Mouse (Mus musculus) MEL (cell line): ENCODE measurements around the gene Tax1bp3. TPM values are rescaled to one million over a fixed set of nuclear protein-coding genes. Genes with fewer than 3 reads are reported as not detected.

Source experiments
- DNase-seq: peaks from one replicate; pipeline ENCODE4 v3.0.0; 2011; ENCODE audit warnings: low read depth, low spot score
- H3K27ac ChIP-seq: 2 replicates; pipeline ENCODE4 v1.5.1; 2012; ENCODE audit warnings: low read depth, mild to moderate bottlenecking, control low read depth, low read length, moderate library complexity; ENCODE audit not compliant: control insufficient read depth
- H3K27me3 ChIP-seq, 2 experiments: fragments of 150-350 bp in 1 of 2; sonication (generic) in 1 of 2; 2 replicates each; pipeline ENCODE4 v1.6.1; 2012; ENCODE audit warnings: low read length in 2 of 2, mild to moderate bottlenecking in 2 of 2, improper control_type of control experiment in 1 of 2, moderate library complexity in 1 of 2; ENCODE audit not compliant: insufficient read depth in 2 of 2, control insufficient read depth in 1 of 2
- H3K36me3 ChIP-seq, 2 experiments: 2 replicates each; pipeline ENCODE4 v1.6.1; 2012 to 2014; ENCODE audit warnings: low read length in 2 of 2, improper control_type of control experiment in 1 of 2, inconsistent platforms in 1 of 2, mild to moderate bottlenecking in 1 of 2; ENCODE audit not compliant: insufficient read depth in 2 of 2, control insufficient read depth in 1 of 2
- H3K4me1 ChIP-seq, 2 experiments: fragments of 150-350 bp in 1 of 2; sonication (generic) in 1 of 2; 2 replicates each; pipeline ENCODE4 v1.6.1; 2012; ENCODE audit warnings: low read length in 2 of 2, improper control_type of control experiment in 1 of 2, mild to moderate bottlenecking in 1 of 2; ENCODE audit not compliant: insufficient read depth in 2 of 2, control insufficient read depth in 1 of 2
- H3K4me3 ChIP-seq, 2 experiments: fragments of 150-350 bp in 1 of 2; sonication (generic) in 1 of 2; 2 replicates each; pipeline ENCODE4 v1.5.1; 2012; ENCODE audit warnings: low read depth in 2 of 2, low read length in 2 of 2, mild to moderate bottlenecking in 2 of 2, moderate library complexity in 2 of 2, control low read depth in 1 of 2, improper control_type of control experiment in 1 of 2; ENCODE audit not compliant: control insufficient read depth in 1 of 2, insufficient read depth in 1 of 2
- H3K79me2 ChIP-seq: 2 replicates; pipeline ENCODE4 v1.6.1; 2012; ENCODE audit warnings: mild to moderate bottlenecking, low read length, moderate library complexity; ENCODE audit not compliant: control insufficient read depth, poor library complexity, insufficient read depth
- H3K9ac ChIP-seq: 2 replicates; pipeline ENCODE4 v1.6.1; 2012; ENCODE audit warnings: low read depth, mild to moderate bottlenecking, control low read depth, low read length, moderate library complexity; ENCODE audit not compliant: control insufficient read depth, poor library complexity, severe bottlenecking
- H3K9me3 ChIP-seq: fragments of 150-350 bp; sonication (generic); replicated peaks from 2 replicates; pipeline ENCODE4 v1.6.1; 2012; ENCODE audit warnings: mild to moderate bottlenecking, low read length, improper control_type of control experiment, moderate library complexity; ENCODE audit not compliant: insufficient read depth
- BHLHE40 ChIP-seq: IDR thresholded peaks from 2 replicates; pipeline ENCODE4 v1.6.1; 2012; ENCODE audit warnings: low read depth, mild to moderate bottlenecking, inconsistent platforms, low read length, improper control_type of control experiment, borderline replicate concordance
- CHD1 ChIP-seq: IDR thresholded peaks from 2 replicates; pipeline ENCODE4 v1.6.1; 2012; ENCODE audit warnings: low read depth, mild to moderate bottlenecking, inconsistent platforms, low read length, improper control_type of control experiment
- CHD2 ChIP-seq: IDR thresholded peaks from 2 replicates; pipeline ENCODE4 v1.6.1; 2011; ENCODE audit warnings: low read length, improper control_type of control experiment
- E2F4 ChIP-seq: IDR thresholded peaks from 2 replicates; pipeline ENCODE4 v1.6.1; 2011; ENCODE audit warnings: low read depth, low read length, improper control_type of control experiment, borderline replicate concordance
- EP300 ChIP-seq, 2 experiments: IDR thresholded peaks; 2 replicates each; pipeline ENCODE4 v1.6.1; 2011; ENCODE audit warnings: improper control_type of control experiment in 2 of 2, low read length in 2 of 2, low read depth in 1 of 2, mild to moderate bottlenecking in 1 of 2
- GABPA ChIP-seq: IDR thresholded peaks from 2 replicates; pipeline ENCODE4 v1.6.1; 2012; ENCODE audit warnings: low read depth, mild to moderate bottlenecking, inconsistent platforms, low read length, improper control_type of control experiment, moderate library complexity
- GATA1 ChIP-seq: IDR thresholded peaks from 2 replicates; pipeline ENCODE4 v1.6.1; 2011; ENCODE audit warnings: low read depth, low read length, improper control_type of control experiment
- JUND ChIP-seq: IDR thresholded peaks from 2 replicates; pipeline ENCODE4 v1.6.1; 2011; ENCODE audit warnings: low read depth, mild to moderate bottlenecking, improper control_type of control experiment, low read length
- MAX ChIP-seq: IDR thresholded peaks from 2 replicates; pipeline ENCODE4 v1.6.1; 2011; ENCODE audit warnings: low read length, improper control_type of control experiment
- MAZ ChIP-seq: IDR thresholded peaks from 2 replicates; pipeline ENCODE4 v1.6.1; 2012; ENCODE audit warnings: low read depth, mild to moderate bottlenecking, inconsistent platforms, low read length, improper control_type of control experiment
- MYB ChIP-seq: IDR thresholded peaks from 2 replicates; pipeline ENCODE4 v1.6.1; 2011; ENCODE audit warnings: mild to moderate bottlenecking, low read depth, low read length, improper control_type of control experiment
- MYC ChIP-seq: IDR thresholded peaks from 2 replicates; pipeline ENCODE4 v1.6.1; 2011; ENCODE audit warnings: low read depth, mild to moderate bottlenecking, low read length, improper control_type of control experiment, moderate library complexity
- NELFE ChIP-seq: IDR thresholded peaks from 2 replicates; pipeline ENCODE4 v1.6.1; 2011; ENCODE audit warnings: low read depth, low read length, improper control_type of control experiment
- NRF1 ChIP-seq: IDR thresholded peaks from 2 replicates; pipeline ENCODE4 v1.6.1; 2014; ENCODE audit warnings: low read depth, mild to moderate bottlenecking, inconsistent platforms, low read length, improper control_type of control experiment, moderate library complexity; ENCODE audit not compliant: poor library complexity, insufficient read depth, severe bottlenecking
- POLR2A ChIP-seq, 2 experiments: IDR thresholded peaks; 2 replicates each; pipeline ENCODE4 v1.6.1; 2011 to 2012; ENCODE audit warnings: low read length in 2 of 2, mild to moderate bottlenecking in 2 of 2, control low read depth in 1 of 2, improper control_type of control experiment in 1 of 2, low read depth in 1 of 2, moderate library complexity in 1 of 2; ENCODE audit not compliant: control insufficient read depth in 1 of 2, insufficient read depth in 1 of 2, poor library complexity in 1 of 2
- POLR2AphosphoS2 ChIP-seq: IDR thresholded peaks from 2 replicates; pipeline ENCODE4 v1.6.1; 2011; ENCODE audit warnings: low read length, improper control_type of control experiment
- POLR2AphosphoS5 ChIP-seq: IDR thresholded peaks from 2 replicates; pipeline ENCODE4 v1.6.1; 2012; ENCODE audit warnings: low read depth, borderline replicate concordance, mild to moderate bottlenecking, inconsistent platforms, low read length, moderate library complexity, mixed read lengths
- RCOR1 ChIP-seq: IDR thresholded peaks from 2 replicates; pipeline ENCODE4 v1.6.1; 2012; ENCODE audit warnings: low read depth, mild to moderate bottlenecking, inconsistent platforms, low read length, improper control_type of control experiment
- SIN3A ChIP-seq: IDR thresholded peaks from 2 replicates; pipeline ENCODE4 v1.6.1; 2012; ENCODE audit warnings: low read length, improper control_type of control experiment, inconsistent platforms
- SMC3 ChIP-seq: IDR thresholded peaks from 2 replicates; pipeline ENCODE4 v1.6.1; 2011; ENCODE audit warnings: low read depth, low read length, improper control_type of control experiment
- TCF12 ChIP-seq: IDR thresholded peaks from 2 replicates; pipeline ENCODE4 v1.6.1; 2014; ENCODE audit warnings: low read depth, mild to moderate bottlenecking, inconsistent platforms, low read length, improper control_type of control experiment, moderate library complexity
- UBTF ChIP-seq: IDR thresholded peaks from 2 replicates; pipeline ENCODE4 v1.6.1; 2012; ENCODE audit warnings: low read depth, mild to moderate bottlenecking, inconsistent platforms, low read length, improper control_type of control experiment, moderate library complexity, borderline replicate concordance; ENCODE audit not compliant: insufficient read depth
- USF2 ChIP-seq, 2 experiments: IDR thresholded peaks; 2 replicates each; pipeline ENCODE4 v1.6.1; 2011 to 2012; ENCODE audit warnings: improper control_type of control experiment in 2 of 2, low read length in 2 of 2, borderline replicate concordance in 1 of 2, inconsistent platforms in 1 of 2, low read depth in 1 of 2, mild to moderate bottlenecking in 1 of 2; ENCODE audit not compliant: insufficient read depth in 1 of 2
- ZC3H11A ChIP-seq: IDR thresholded peaks from 2 replicates; pipeline ENCODE4 v1.6.1; 2012; ENCODE audit warnings: low read depth, mild to moderate bottlenecking, inconsistent platforms, low read length, improper control_type of control experiment
- ZNF384 ChIP-seq: IDR thresholded peaks from 2 replicates; pipeline ENCODE4 v1.6.1; 2012; ENCODE audit warnings: low read depth, mild to moderate bottlenecking, inconsistent platforms, low read length, improper control_type of control experiment
- polyA plus RNA-seq, 2 experiments: library from polyadenylated mRNA; stranded (reverse) in 1 of 2; unstranded in 1 of 2; fragments of >175 nt in 1 of 2; fragments of >200 nt in 1 of 2; gene quantifications; 2 replicates each; pipeline versions ENCODE4 v1.2.1 to v1.2.4; 2012; ENCODE audit warnings: low replicate concordance in 2 of 2, low read depth in 1 of 2; ENCODE audit not compliant: insufficient read length in 2 of 2, insufficient read depth in 1 of 2, missing spikeins in 1 of 2
- total RNA-seq: library from RNA; depleted of rRNA; stranded (reverse); fragments of 300-350 nt; gene quantifications from 2 replicates; pipeline ENCODE4 v1.2.3, GENCODE M21; 2012

Tax1bp3 gene
- total and polyA plus RNA-seq, 3 experiments, result 13.1 to 30.9 TPM; not detected in 1

- no peaks in the 10 kb centered on the region; a peak in 1 of 4 replicates for H3K27me3 ChIP-seq
- H3K4me3 ChIP-seq, result no peak overlapping the region
- no peaks in the 10 kb centered on the region for H3K36me3 ChIP-seq
- no peaks in the 10 kb centered on the region for H3K4me1 ChIP-seq
- H3K79me2 ChIP-seq, result no peaks in the 10 kb centered on the region
- no peaks in the 10 kb centered on the region for H3K9me3 ChIP-seq
- no peak for DNase-seq
- no peak overlapping the region for H3K9ac ChIP-seq
- no peak overlapping the region for H3K27ac ChIP-seq
- no peak for TF ChIP-seq E2F4
- TF ChIP-seq EP300 (IDR thresholded peaks at IDR 0.05; ENCODE audit: low read depth in 1 of 2, low read length in 2 of 2), result no peak
- no peak for TF ChIP-seq USF2 (IDR thresholded peaks at IDR 0.05; ENCODE audit: borderline replicate concordance in 1 of 2, insufficient read depth in 1 of 2, low read depth in 1 of 2, low read length in 2 of 2)
- TF ChIP-seq ZC3H11A, result no peak
- TF ChIP-seq MYC, result no peak
- TF ChIP-seq RCOR1, result no peak
- TF ChIP-seq POLR2A (IDR thresholded peaks at IDR 0.05; ENCODE audit: control insufficient read depth in 1 of 2, insufficient read depth in 1 of 2, low read depth in 1 of 2, low read length in 2 of 2, poor library complexity in 1 of 2), result no peak
- no peak for TF ChIP-seq TCF12
- no peak for TF ChIP-seq POLR2AphosphoS5
- no peak for TF ChIP-seq POLR2AphosphoS2
- no peak for TF ChIP-seq NRF1
- TF ChIP-seq GABPA, result no peak
- TF ChIP-seq MAX, result no peak
- TF ChIP-seq UBTF, result no peak
- TF ChIP-seq SMC3, result no peak
- TF ChIP-seq SIN3A, result no peak
- TF ChIP-seq BHLHE40, result no peak
- TF ChIP-seq GATA1, result no peak
- no peak for TF ChIP-seq MAZ
- no peak for TF ChIP-seq ZNF384
Measured at GRCm38 (mm10) chr11:73161616-73162015, 15.3 kb upstream of the Tax1bp3 start.

GRCm38 (mm10) chr11:73162284-73162683 lies 14.6 kb upstream of the Tax1bp3 start:
- TF ChIP-seq MYB (no peak), POLR2AphosphoS2 (no peak), UBTF (no peak), GABPA (no peak), POLR2A (IDR thresholded peaks at IDR 0.05; ENCODE audit: control insufficient read depth in 1 of 2, insufficient read depth in 1 of 2, low read depth in 1 of 2, low read length in 2 of 2, poor library complexity in 1 of 2) (no peak), CHD1 (no peak), RCOR1 (no peak), USF2 (IDR thresholded peaks at IDR 0.05; ENCODE audit: borderline replicate concordance in 1 of 2, insufficient read depth in 1 of 2, low read depth in 1 of 2, low read length in 2 of 2) (no peak), NELFE (no peak), E2F4 (no peak), CHD2 (no peak), JUND (no peak)

More at GRCm38 (mm10) chr11:73162284-73162683, 14.6 kb upstream of the Tax1bp3 start:
- H3K9ac ChIP-seq, result no peak overlapping the region
- no peaks in the 10 kb centered on the region for H3K9me3 ChIP-seq
- no peak for DNase-seq
- no peak overlapping the region for H3K4me3 ChIP-seq
- H3K4me1 ChIP-seq, result no peaks in the 10 kb centered on the region
- no peaks in the 10 kb centered on the region; a peak in 1 of 4 replicates for H3K27me3 ChIP-seq
- H3K36me3 ChIP-seq, result no peaks in the 10 kb centered on the region
- H3K27ac ChIP-seq, result no peak overlapping the region
- H3K79me2 ChIP-seq, result no peaks in the 10 kb centered on the region
